Mouse (Mus musculus): ENCODE results near the gene Olfr196. TPM values are rescaled to one million over a fixed set of nuclear protein-coding genes. Genes with fewer than 3 reads are reported as not detected.
"Not testable (repeated sequence)": the region's sequence is repeated elsewhere in the genome, so short reads cannot be mapped to it uniquely, and the experiment has no call there.

The Olfr196 gene
- total RNA-seq (2021): not detected
- long read RNA-seq, experiment 1: 0 reads
- long read RNA-seq, experiment 2: 0 reads

DNA sequence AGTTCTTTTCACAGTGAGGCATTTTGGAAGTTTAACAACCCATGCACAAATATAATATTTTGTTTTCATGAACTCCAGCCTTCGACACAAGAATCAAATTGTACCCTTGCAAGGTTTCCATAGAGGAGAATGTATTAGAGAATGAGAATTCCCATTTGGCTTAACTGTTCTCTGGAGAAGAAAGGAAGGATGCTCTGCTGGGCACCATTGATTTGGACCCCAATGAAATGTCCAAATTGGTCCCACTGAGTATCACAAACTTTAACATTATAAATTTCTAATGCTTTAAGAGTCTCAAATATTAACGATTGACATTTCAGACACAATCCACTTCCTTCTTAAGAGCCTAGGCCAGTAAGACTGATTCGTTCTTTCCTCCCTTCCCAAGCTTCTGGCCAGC is at the start of gene Olfr196:
Gene Olfr196, minus strand, starts transcription at position 101 of the 400 bp plus-strand sequence.
- intact Hi-C loops (cut with DNase I): no loop called here

DNA sequence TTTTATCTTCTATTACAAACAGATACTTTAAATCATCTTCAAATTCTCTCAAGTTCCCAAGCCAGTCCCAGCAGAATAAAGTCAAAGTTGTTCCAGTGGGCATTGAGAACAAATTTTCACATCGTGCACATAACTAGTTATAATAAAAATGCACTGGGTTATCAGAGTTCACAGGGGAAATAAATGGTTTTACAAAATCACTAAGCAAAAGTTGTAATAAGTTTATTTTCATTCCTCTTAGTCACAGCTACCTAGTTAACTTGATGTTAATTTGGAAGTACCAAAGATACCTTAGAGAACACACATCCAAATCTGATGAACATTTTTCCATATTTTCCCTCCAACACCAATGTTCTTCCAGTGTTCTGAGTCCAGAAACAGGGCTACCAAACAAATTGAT is 49.4 kb upstream of the Olfr196 start, which contains the start of gene Olfr199:
Gene Olfr199, minus strand, starts transcription at position 101 of the 400 bp plus-strand sequence.
- DNase-seq; intact Hi-C loops (cut with DNase I): not testable (repeated sequence)

More for the DNA sequence above, at the start of gene Olfr196:
- no peak for DNase-seq

DNA sequence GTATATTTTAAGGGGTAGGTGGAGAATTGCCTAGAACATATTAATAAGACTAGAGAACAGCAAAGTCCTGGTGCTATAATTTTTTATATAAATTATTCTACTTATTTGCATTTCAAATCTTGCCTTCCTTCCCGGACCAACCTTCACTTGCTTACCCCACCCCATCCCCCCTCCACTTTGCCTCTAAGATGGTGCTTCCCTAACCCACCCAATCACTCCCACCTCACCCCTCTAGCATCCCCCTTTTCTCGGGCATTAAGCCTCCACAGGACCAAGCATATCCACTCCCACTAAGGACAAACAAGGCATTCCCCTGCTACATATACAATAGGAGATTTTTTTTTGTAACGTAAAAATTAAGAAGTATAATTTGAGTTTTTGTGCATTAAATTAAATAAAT is 47.6 kb upstream of the Olfr196 start:
- intact Hi-C loops (cut with DNase I); DNase-seq: not testable (repeated sequence)

DNA sequence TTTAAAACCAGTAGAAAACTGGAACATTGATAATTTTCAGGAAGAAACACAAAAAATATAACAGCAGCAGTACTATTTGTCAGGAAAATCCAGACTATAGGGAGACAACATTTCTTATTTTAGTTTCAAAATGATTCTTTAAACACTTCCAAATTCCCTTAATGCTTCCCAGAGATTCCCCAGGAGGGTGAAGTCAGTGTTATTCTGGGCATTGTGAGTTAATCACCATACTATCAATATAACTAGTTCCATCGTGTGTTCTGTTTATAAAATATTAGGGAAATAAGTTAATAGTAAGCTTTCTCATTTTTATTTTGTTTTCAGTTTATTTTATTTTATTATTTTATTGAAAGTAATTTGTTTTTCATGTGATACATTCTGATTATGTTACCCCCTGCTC is 33.2 kb upstream of the Olfr196 start, which contains the start of gene Olfr198:
Gene Olfr198, minus strand, starts transcription at position 101 of the 400 bp plus-strand sequence.
- DNase-seq; intact Hi-C loops (cut with DNase I): not testable (repeated sequence)

DNA sequence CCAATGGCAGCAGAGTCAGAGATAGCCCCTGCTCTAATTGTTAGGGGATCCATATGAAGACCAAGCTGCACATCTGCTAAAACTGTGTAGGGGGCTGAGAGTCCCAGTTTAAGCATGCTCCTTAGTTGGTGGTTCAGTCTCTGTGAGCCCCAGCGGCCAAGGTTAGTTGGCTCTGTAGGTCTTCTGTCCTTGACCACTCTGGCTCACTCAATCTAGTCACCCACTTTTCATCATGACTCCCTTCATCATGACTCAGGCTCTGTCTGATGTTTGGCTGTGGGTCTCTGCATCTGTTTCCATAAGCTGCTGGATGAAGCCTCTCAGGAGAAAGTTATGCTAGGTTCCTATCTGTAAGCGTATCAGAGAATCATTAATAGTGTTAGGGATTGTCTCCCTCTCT is 18.3 kb downstream of the Olfr196 start:
- no peak for DNase-seq
- intact Hi-C loops (cut with DNase I): no loop called here

DNA sequence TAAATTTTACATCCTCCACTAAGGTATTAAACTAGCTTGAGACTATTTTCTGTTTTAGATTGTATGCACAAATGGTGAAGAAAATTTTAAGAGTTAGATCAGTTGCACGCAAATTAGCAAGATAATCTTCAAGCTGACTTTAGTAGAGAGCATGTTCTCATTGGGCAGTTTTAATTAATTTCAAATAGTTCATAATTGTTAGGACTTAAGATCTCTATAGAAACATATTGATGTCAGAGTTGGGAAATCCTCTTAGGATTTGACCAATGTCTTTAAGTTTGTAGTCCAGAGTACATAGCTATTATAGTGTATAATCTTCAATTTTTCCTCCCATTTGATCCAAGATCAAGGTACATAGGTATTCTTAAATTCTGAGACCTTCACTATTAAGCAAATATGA is 23.5 kb downstream of the Olfr196 start, which contains the start of gene Olfr195:
Gene Olfr195, plus strand, starts transcription at position 301 of the 400 bp plus-strand sequence.
- DNase-seq: no peak
- intact Hi-C loops (cut with DNase I): no loop called here

DNA sequence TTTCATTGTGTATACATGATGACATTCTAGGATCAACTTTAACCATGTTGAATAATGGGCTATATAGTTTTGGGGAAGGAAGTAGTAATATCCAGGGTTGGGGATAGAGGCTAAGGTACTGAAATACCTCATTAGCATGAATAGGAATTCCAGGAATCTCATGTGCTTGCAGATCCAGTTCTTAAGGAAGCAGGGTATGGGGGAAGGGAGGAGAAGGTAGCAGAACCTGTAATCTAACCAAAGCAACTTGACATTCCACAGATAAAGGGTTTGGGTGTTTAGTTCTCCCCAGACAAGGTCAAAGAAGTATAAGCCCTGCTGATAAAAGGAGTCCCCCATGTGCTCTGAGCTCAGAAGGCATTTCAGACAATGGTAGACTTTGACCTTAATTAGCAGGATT is 29.1 kb downstream of the Olfr196 start:
- intact Hi-C loops (cut with DNase I): no loop called here
- DNase-seq: no peak

DNA sequence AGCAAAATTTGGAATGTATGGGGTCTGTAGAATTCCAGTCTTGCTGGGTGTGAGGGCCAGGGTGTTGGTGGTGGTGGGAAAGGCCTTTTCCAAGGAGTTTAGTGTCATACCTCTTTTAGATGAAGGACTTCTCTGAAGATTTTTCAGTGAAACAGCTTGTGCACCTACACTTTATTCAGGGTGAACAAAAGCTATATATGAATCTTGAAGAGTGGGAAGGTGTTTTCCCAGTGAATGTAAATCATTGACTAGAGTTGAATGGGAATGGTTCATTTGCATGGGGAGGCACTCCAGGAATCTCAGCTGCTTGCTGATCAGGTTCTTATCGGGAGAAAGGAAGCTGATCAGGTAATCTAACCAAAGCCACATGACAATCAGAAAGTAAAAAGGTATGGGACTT is 39.5 kb downstream of the Olfr196 start:
- intact Hi-C loops (cut with DNase I): no loop called here
- DNase-seq: no peak

DNA sequence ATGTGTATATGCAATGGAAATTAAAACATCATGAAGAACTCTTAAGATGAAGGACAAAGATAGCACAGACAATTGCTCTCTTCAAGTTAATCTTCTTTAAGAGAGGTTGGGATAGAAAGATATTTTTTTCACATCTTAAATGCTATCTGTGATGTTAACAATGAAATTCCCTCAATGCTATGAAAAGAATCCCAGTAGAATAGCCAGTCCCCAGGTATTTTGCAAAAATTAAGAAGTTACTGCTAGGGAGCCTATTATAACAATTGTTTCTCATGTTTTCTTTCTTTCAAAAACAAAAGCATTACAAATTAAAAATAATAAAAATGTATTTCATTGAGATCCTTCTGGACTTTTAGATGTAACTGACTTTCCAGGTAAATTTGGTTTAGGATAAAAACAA is 49.3 kb downstream of the Olfr196 start, which contains the start of gene Olfr194:
Gene Olfr194, minus strand, starts transcription at position 101 of the 400 bp plus-strand sequence.
- intact Hi-C loops (cut with DNase I): no loop called here
- DNase-seq: no peak

Other genes starting within 250 kb of the Olfr196 start
- not detected for gene Olfr181, start 241.7 kb downstream of the Olfr196 start, total RNA-seq (2021)
- gene Olfr180, start 241.1 kb downstream of the Olfr196 start, total RNA-seq (2021): not detected
- gene Olfr183, start 175.1 kb downstream of the Olfr196 start, total RNA-seq (2021): not detected
- not detected for gene Olfr186, start 140.2 kb downstream of the Olfr196 start, total RNA-seq (2021)
- not detected for gene Olfr187, start 130.7 kb downstream of the Olfr196 start, total RNA-seq (2021)
- not detected for gene Olfr190, start 92.4 kb downstream of the Olfr196 start, total RNA-seq (2021)
- not detected for gene Olfr191, start 80.6 kb downstream of the Olfr196 start, total RNA-seq (2021)
- not detected for gene Olfr193, start 58.6 kb downstream of the Olfr196 start, total RNA-seq (2021)
- gene Olfr194, start 49.4 kb downstream of the Olfr196 start, total RNA-seq (2021): not detected
- not detected for gene Olfr195, start 23.4 kb downstream of the Olfr196 start, total RNA-seq (2021)
- gene Olfr198, start 33.1 kb upstream of the Olfr196 start, total RNA-seq (2021): not detected
- not detected for gene Olfr199, start 49.3 kb upstream of the Olfr196 start, total RNA-seq (2021)
- not detected for gene Olfr201, start 102.2 kb upstream of the Olfr196 start, total RNA-seq (2021)
- gene Olfr202, start 116.3 kb upstream of the Olfr196 start, total RNA-seq (2021): not detected
- gene Olfr203, start 128.4 kb upstream of the Olfr196 start, total RNA-seq (2021): not detected
- not detected for gene Olfr204, start 147.8 kb upstream of the Olfr196 start, total RNA-seq (2021)
- gene Olfr205, start 160.7 kb upstream of the Olfr196 start, total RNA-seq (2021): not detected
- not detected for gene Olfr206, start 178.8 kb upstream of the Olfr196 start, total RNA-seq (2021)
- not detected for gene Olfr209, start 193.5 kb upstream of the Olfr196 start, total RNA-seq (2021)
- not detected for gene Gabrr3, start 236.9 kb upstream of the Olfr196 start, total RNA-seq (2021)